Mouse (Mus musculus) pancreas, adult 10 weeks (tissue): ENCODE results near the gene 1700122O11Rik. TPM values are rescaled to one million over a fixed set of nuclear protein-coding genes. Genes with fewer than 3 reads are reported as not detected.

Experiments used
- polyA plus RNA-seq: library from polyadenylated mRNA; stranded (reverse); fragments of 350-450 nt; fragmentation: Illumina TruSeq; extraction: RNeasy Lipid Tissue Mini Kit (QIAGEN cat#74804); gene quantifications from one replicate; pipeline ENCODE4 v1.2.3, GENCODE M21; 2015; ENCODE audit warnings: low read depth, low replicate concordance; ENCODE audit not compliant: insufficient read depth

Gene 1700122O11Rik
- polyA plus RNA-seq: not detected

DNA sequence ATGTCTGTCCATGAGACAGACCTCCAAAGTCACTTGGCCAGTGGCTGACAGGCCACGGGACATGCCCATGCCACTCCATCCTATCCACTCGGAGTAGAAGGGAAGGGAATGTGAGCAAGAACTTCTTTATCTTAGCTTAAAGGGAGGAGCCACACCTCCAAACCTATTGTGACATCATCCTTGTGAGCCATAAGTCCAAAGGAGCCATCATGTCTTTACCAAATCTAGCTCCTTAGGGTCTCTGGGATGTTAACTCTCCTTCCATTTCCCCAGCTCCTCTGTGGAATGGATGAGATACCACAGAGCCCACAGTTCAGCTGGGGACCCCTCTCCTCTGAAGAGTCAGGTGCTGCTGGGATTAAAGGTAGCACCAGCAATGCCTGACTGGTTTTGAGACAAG, at the start of gene 1700122O11Rik:
Gene 1700122O11Rik, minus strand, starts transcription at position 101 of the 400 bp plus-strand sequence.

Other genes with a start within 250 kb of the 1700122O11Rik start
- gene Mdfi, start 203.6 kb downstream of the 1700122O11Rik start, polyA plus RNA-seq: 1.0 TPM
- 8.8 TPM for gene Foxp4, start 113.6 kb downstream of the 1700122O11Rik start, polyA plus RNA-seq
- not detected for gene 1700067P10Rik, start 51.0 kb upstream of the 1700122O11Rik start, polyA plus RNA-seq
- gene 9830107B12Rik, start 108.0 kb upstream of the 1700122O11Rik start, polyA plus RNA-seq: not detected
- gene A530064D06Rik, start 129.0 kb upstream of the 1700122O11Rik start, polyA plus RNA-seq: not detected
- gene Trem1, start 194.5 kb upstream of the 1700122O11Rik start, polyA plus RNA-seq: not detected
- not detected for gene Trem3, start 209.5 kb upstream of the 1700122O11Rik start, polyA plus RNA-seq
- not detected for gene Treml4, start 226.0 kb upstream of the 1700122O11Rik start, polyA plus RNA-seq